Mouse (Mus musculus): ENCODE measurements at regions not wholly inside any gene's neighbourhood (a gene's known extent, or its start where the extent isn't known, plus 50 kb on each side); places are given as distances from the start of the nearest gene placed in this dataset.
A peak's percentile ranks its signal among the peaks of the same experiment; 100 is the strongest.

GRCm38 (mm10) chr6:117268376-117268775, 100.0 kb downstream of the Cxcl12 start:
- Histone ChIP-seq H3K4me1 (ENCODE audit: control insufficient read depth, insufficient read depth, low read length) (peaks cover 19% of the 10 kb centered on the region), H3K27ac (replicated peaks; ENCODE audit: low read depth, low read length) (no peak overlapping the region), H3K4me3 (replicated peaks; ENCODE audit: low read length) (no peak overlapping the region), H3K9me3 (ENCODE audit: control insufficient read depth, low read length) (no peaks in the 10 kb centered on the region), H3K27me3 (ENCODE audit: control insufficient read depth, insufficient read depth, low read length) (no peaks in the 10 kb centered on the region), H3K4me2 (replicated peaks; ENCODE audit: low read depth, low read length, severe bottlenecking) (no peak overlapping the region), H3K36me3 (ENCODE audit: control insufficient read depth, insufficient read depth, low read length) (no peaks in the 10 kb centered on the region), H3K9ac (ENCODE audit: low read depth, low read length, severe bottlenecking) (no peak overlapping the region)
- WGBS, result 78% methylated on average over 2 of the region's 2 CpGs
- DNase-seq (ENCODE audit: low spot score), result no peak
- no peak for TF ChIP-seq POLR2A (IDR thresholded peaks at IDR 0.05; ENCODE audit: borderline replicate concordance, extremely low read depth, insufficient read depth, insufficient read length)
- ATAC-seq (ENCODE audit: low FRiP score, low read depth), result no peak

- ATAC-seq (ENCODE audit: low FRiP score, low read depth), result no peak
- WGBS, result 79% methylated on average over 3 of the region's 3 CpGs
Observed at GRCm38 (mm10) chr6:117270261-117270660, 101.9 kb downstream of the Cxcl12 start.

GRCm38 (mm10) chr6:117271562-117272226, 103.4 kb downstream of the Cxcl12 start:
- no peak overlapping the region for H3K4me2 ChIP-seq (replicated peaks; ENCODE audit: low read depth, low read length, severe bottlenecking)
- peaks cover 19% of the 10 kb centered on the region for H3K4me1 ChIP-seq (ENCODE audit: control insufficient read depth, insufficient read depth, low read length)
- DNase-seq (ENCODE audit: low spot score) (no peak), ATAC-seq (ENCODE audit: low FRiP score, low read depth) (no peak)
- H3K27ac ChIP-seq (replicated peaks; ENCODE audit: low read depth, low read length), result no peak overlapping the region; the same call in 1 of the 2 replicates
- TF ChIP-seq POLR2A (IDR thresholded peaks at IDR 0.05; ENCODE audit: borderline replicate concordance, extremely low read depth, insufficient read depth, insufficient read length), result no peak
- no peak overlapping the region for H3K4me3 ChIP-seq (replicated peaks; ENCODE audit: low read length)
- WGBS, result 58% methylated on average over 12 of the region's 12 CpGs
- no peak overlapping the region for H3K9ac ChIP-seq (ENCODE audit: low read depth, low read length, severe bottlenecking)
- H3K36me3 ChIP-seq (ENCODE audit: control insufficient read depth, insufficient read depth, low read length), result no peaks in the 10 kb centered on the region
- H3K9me3 ChIP-seq (ENCODE audit: control insufficient read depth, low read length), result no peaks in the 10 kb centered on the region
- no peaks in the 10 kb centered on the region for H3K27me3 ChIP-seq (ENCODE audit: control insufficient read depth, insufficient read depth, low read length)

More at GRCm38 (mm10) chr6:117270261-117270660, 101.9 kb downstream of the Cxcl12 start:
- DNase-seq (ENCODE audit: low spot score), result no peak
- H3K27ac ChIP-seq (replicated peaks; ENCODE audit: low read depth, low read length), result no peak overlapping the region
- no peaks in the 10 kb centered on the region for H3K9me3 ChIP-seq (ENCODE audit: control insufficient read depth, low read length)
- no peaks in the 10 kb centered on the region for H3K36me3 ChIP-seq (ENCODE audit: control insufficient read depth, insufficient read depth, low read length)
- no peak for TF ChIP-seq POLR2A (IDR thresholded peaks at IDR 0.05; ENCODE audit: borderline replicate concordance, extremely low read depth, insufficient read depth, insufficient read length)
- no peak overlapping the region for H3K4me2 ChIP-seq (replicated peaks; ENCODE audit: low read depth, low read length, severe bottlenecking)
- H3K9ac ChIP-seq (ENCODE audit: low read depth, low read length, severe bottlenecking), result no peak overlapping the region
- H3K4me3 ChIP-seq (replicated peaks; ENCODE audit: low read length), result no peak overlapping the region
- H3K27me3 ChIP-seq (ENCODE audit: control insufficient read depth, insufficient read depth, low read length), result no peaks in the 10 kb centered on the region
- peaks cover 19% of the 10 kb centered on the region for H3K4me1 ChIP-seq (ENCODE audit: control insufficient read depth, insufficient read depth, low read length)

- Histone ChIP-seq H3K9me3 (ENCODE audit: control insufficient read depth, low read length) (no peaks in the 10 kb centered on the region), H3K27ac (replicated peaks; ENCODE audit: low read depth, low read length) (no peak overlapping the region; the same call in 1 of the 2 replicates), H3K9ac (ENCODE audit: low read depth, low read length, severe bottlenecking) (no peak overlapping the region), H3K36me3 (ENCODE audit: control insufficient read depth, insufficient read depth, low read length) (no peaks in the 10 kb centered on the region), H3K4me3 (replicated peaks; ENCODE audit: low read length) (no peak overlapping the region), H3K4me2 (replicated peaks; ENCODE audit: low read depth, low read length, severe bottlenecking) (no peak overlapping the region), H3K4me1 (ENCODE audit: control insufficient read depth, insufficient read depth, low read length) (peaks cover 19% of the 10 kb centered on the region), H3K27me3 (ENCODE audit: control insufficient read depth, insufficient read depth, low read length) (no peaks in the 10 kb centered on the region)
- WGBS, result 41% methylated on average over 9 of the region's 9 CpGs
- ATAC-seq (ENCODE audit: low FRiP score, low read depth), result peak; percentile 59; the same call in 1 of the 2 replicates
- TF ChIP-seq POLR2A (IDR thresholded peaks at IDR 0.05; ENCODE audit: borderline replicate concordance, extremely low read depth, insufficient read depth, insufficient read length), result no peak
- DNase-seq (ENCODE audit: low spot score), result peak; percentile 58
Observed at GRCm38 (mm10) chr6:117272227-117272955, 104.1 kb downstream of the Cxcl12 start.

GRCm38 (mm10) chr6:117275915-117276314, 107.6 kb downstream of the Cxcl12 start:
- H3K27ac ChIP-seq (replicated peaks; ENCODE audit: low read depth, low read length), result no peak overlapping the region
- H3K9me3 ChIP-seq (ENCODE audit: control insufficient read depth, low read length), result no peaks in the 10 kb centered on the region
- no peak for ATAC-seq (ENCODE audit: low FRiP score, low read depth)
- no peaks in the 10 kb centered on the region; the same call in 1 of the 2 replicates for H3K27me3 ChIP-seq (ENCODE audit: control insufficient read depth, insufficient read depth, low read length)
- H3K36me3 ChIP-seq (ENCODE audit: control insufficient read depth, insufficient read depth, low read length), result no peaks in the 10 kb centered on the region
- H3K9ac ChIP-seq (ENCODE audit: low read depth, low read length, severe bottlenecking), result no peak overlapping the region
- DNase-seq (ENCODE audit: low spot score), result no peak
- 81% methylated on average over 5 of the region's 5 CpGs for WGBS
- H3K4me1 ChIP-seq (ENCODE audit: control insufficient read depth, insufficient read depth, low read length), result peaks cover 23% of the 10 kb centered on the region
- no peak overlapping the region for H3K4me3 ChIP-seq (replicated peaks; ENCODE audit: low read length)
- no peak overlapping the region for H3K4me2 ChIP-seq (replicated peaks; ENCODE audit: low read depth, low read length, severe bottlenecking)
- TF ChIP-seq POLR2A (IDR thresholded peaks at IDR 0.05; ENCODE audit: borderline replicate concordance, extremely low read depth, insufficient read depth, insufficient read length), result no peak

All from limb, embryonic 14.5 days (tissue).